ENCODE assay signal across 8 mouse cellular contexts in genomic region chr4:128948137-128948674, GRCm38 (mm10). TPM values are rescaled to one million over a fixed set of nuclear protein-coding genes. Genes with fewer than 3 reads are reported as not detected.
DNase-seq lines count a peak whose midpoint lies in the region; ATAC-seq and TF ChIP-seq lines count a peak whose summit lies in the region.

No protein-coding gene starts in this region.

- no peak for TF ChIP-seq POLR2A in brain, embryonic 14.5 days (IDR thresholded peaks at IDR 0.05; ENCODE audit: borderline replicate concordance, extremely low read depth, insufficient read depth, insufficient read length, poor library complexity, severe bottlenecking)
- no peak for TF ChIP-seq POLR2A in olfactory bulb, adult 2 months (IDR thresholded peaks at IDR 0.05; ENCODE audit: insufficient read depth, low read depth, low read length)

- H3K4me2 ChIP-seq in heart, postnatal 0 days (ENCODE audit: low read depth, low read length), result no peak overlapping the region
- no peak overlapping the region for H3K4me2 ChIP-seq in hindbrain, postnatal 0 days (ENCODE audit: low read depth, low read length)

- TF ChIP-seq EP300 in heart, postnatal 0 days (IDR thresholded peaks at IDR 0.05; ENCODE audit: low read depth), result no peak

- ATAC-seq in heart, postnatal 0 days (ENCODE audit: insufficient read depth, low read depth), result no peak
- ATAC-seq in hindbrain, postnatal 0 days, result no peak

- no peak for DNase-seq in heart, postnatal 0 days (ENCODE audit: low spot score)
- DNase-seq in heart, adult 8-10 months (ENCODE audit: low spot score), result no peak
- DNase-seq in right cerebral cortex, postnatal 4 days, result peak; percentile 57
- no peak for DNase-seq in right cerebral cortex, postnatal 25 days
- DNase-seq in brain, embryonic 14.5 days (ENCODE audit: low read depth), result peak; percentile 41
- peak; percentile 64 for DNase-seq in hindbrain, postnatal 0 days (ENCODE audit: low spot score)
- no peak for DNase-seq in layer of hippocampus, adult 18-20 months (ENCODE audit: low spot score in 2 of 2)

- 28% methylated on average over 6 of the region's 6 CpGs for WGBS in heart, postnatal 0 days
- WGBS in hindbrain, postnatal 0 days, result 26% methylated on average over 6 of the region's 6 CpGs
- WGBS in olfactory bulb, adult 2 months, result 29% methylated on average over 6 of the region's 6 CpGs

- no peak overlapping the region for H3K9ac ChIP-seq in heart, postnatal 0 days (replicated peaks; ENCODE audit: low read depth, low read length)
- H3K9ac ChIP-seq in hindbrain, postnatal 0 days (replicated peaks; ENCODE audit: low read length), result no peak overlapping the region

- no peaks in the 10 kb centered on the region for H3K9me3 ChIP-seq in heart, postnatal 0 days (replicated peaks; ENCODE audit: control insufficient read depth, low read length)
- no peaks in the 10 kb centered on the region for H3K9me3 ChIP-seq in hindbrain, postnatal 0 days (ENCODE audit: low read length)

- no peak overlapping the region for H3K27ac ChIP-seq in heart, postnatal 0 days (ENCODE audit: low read depth)
- no peak overlapping the region for H3K27ac ChIP-seq in hindbrain, postnatal 0 days
- no peak overlapping the region for H3K27ac ChIP-seq in olfactory bulb, adult 2 months (ENCODE audit: insufficient read depth, low read depth, low read length)

- TF ChIP-seq CTCF in heart, postnatal 0 days (IDR thresholded peaks at IDR 0.05; ENCODE audit: low read depth), result peak; percentile 56
- TF ChIP-seq CTCF in brain, embryonic 14.5 days (IDR thresholded peaks at IDR 0.05; ENCODE audit: borderline replicate concordance, extremely low read depth, insufficient read depth, insufficient read length), result peak; percentile 62; the same call in 1 of the 2 replicates
- peak; percentile 75 for TF ChIP-seq CTCF in hindbrain, postnatal 0 days (IDR thresholded peaks at IDR 0.05; ENCODE audit: low read depth)
- TF ChIP-seq CTCF in olfactory bulb, adult 2 months (IDR thresholded peaks at IDR 0.05; ENCODE audit: insufficient read depth, low read depth, low read length), result peak; percentile 47; the same call in 1 of the 2 replicates

- H3K4me3 ChIP-seq in heart, postnatal 0 days (ENCODE audit: low read depth, low read length), result no peak overlapping the region
- no peak overlapping the region for H3K4me3 ChIP-seq in hindbrain, postnatal 0 days (ENCODE audit: low read length)
- H3K4me3 ChIP-seq in olfactory bulb, adult 2 months (ENCODE audit: insufficient read depth, low read depth, low read length), result no peak overlapping the region

- H3K27me3 ChIP-seq in heart, postnatal 0 days (ENCODE audit: control insufficient read depth, insufficient read depth, low read length), result no peaks in the 10 kb centered on the region
- H3K27me3 ChIP-seq in hindbrain, postnatal 0 days (ENCODE audit: insufficient read depth, low read length), result no peaks in the 10 kb centered on the region

- no peaks in the 10 kb centered on the region for H3K36me3 ChIP-seq in heart, postnatal 0 days (replicated peaks; ENCODE audit: control insufficient read depth, insufficient read depth, low read length)
- no peaks in the 10 kb centered on the region for H3K36me3 ChIP-seq in hindbrain, postnatal 0 days (ENCODE audit: insufficient read depth, low read length)

- H3K4me1 ChIP-seq in heart, postnatal 0 days (ENCODE audit: control insufficient read depth, insufficient read depth), result no peaks in the 10 kb centered on the region
- no peaks in the 10 kb centered on the region for H3K4me1 ChIP-seq in hindbrain, postnatal 0 days (ENCODE audit: insufficient read depth, low read length)
- H3K4me1 ChIP-seq in olfactory bulb, adult 2 months (ENCODE audit: control insufficient read depth, insufficient read depth, low read length), result peaks cover 14% of the 10 kb centered on the region

RNA-seq across cellular contexts. Expression of gene Azin2, which starts 14.0 kb away (rescaled TPM):
- total RNA-seq in heart, postnatal 0 days (2014; rRNA removed; ENCODE audit: low replicate concordance), result 4.8 and 7.7 TPM in 2 replicates
- 6.0 and 7.1 TPM in 2 replicates for polyA plus RNA-seq in heart, postnatal 0 days (2015; fragmentation: Nextera tagmentation; extraction: Ambion mirVana)
- total RNA-seq in heart, adult 8-10 months (2022), result 1 to 10 TPM; 2.5 to 5.5 (median 3.2) TPM
- polyA plus RNA-seq in brain, embryonic 14.5 days (2012; rRNA removed), result 14.3 and 15.8 TPM in 2 replicates
- 32.7 and 35.0 TPM in 2 replicates for total RNA-seq in hindbrain, postnatal 0 days (2014; rRNA removed)
- polyA plus RNA-seq in hindbrain, postnatal 0 days (2015; fragmentation: Nextera tagmentation; extraction: Ambion mirVana), result 32.9 and 33.0 TPM in 2 replicates
- polyA plus RNA-seq in olfactory bulb, adult 2 months (2012; ENCODE audit: insufficient read depth, insufficient read length, low replicate concordance, missing spikeins), result not detected in 2 replicates
- 10 to 100 TPM; 38.9 to 41.7 TPM for total RNA-seq in layer of hippocampus, adult 18-20 months (2021)

RNA-seq across cellular contexts. Expression of gene Ak2, which starts 43.6 kb away (rescaled TPM):
- total RNA-seq in heart, postnatal 0 days (2014; rRNA removed; ENCODE audit: low replicate concordance), result 46.0 and 58.6 TPM in 2 replicates
- polyA plus RNA-seq in heart, postnatal 0 days (2015; fragmentation: Nextera tagmentation; extraction: Ambion mirVana), result 148 and 153 TPM in 2 replicates
- total RNA-seq in heart, adult 8-10 months (2022), result 10 to 100 TPM; 58.0 to 66.2 (median 62.3) TPM
- polyA plus RNA-seq in brain, embryonic 14.5 days (2012; rRNA removed), result 54.3 and 68.4 TPM in 2 replicates
- total RNA-seq in hindbrain, postnatal 0 days (2014; rRNA removed), result 24.9 and 32.3 TPM in 2 replicates
- 78.5 and 82.9 TPM in 2 replicates for polyA plus RNA-seq in hindbrain, postnatal 0 days (2015; fragmentation: Nextera tagmentation; extraction: Ambion mirVana)
- polyA plus RNA-seq in olfactory bulb, adult 2 months (2012; ENCODE audit: insufficient read depth, insufficient read length, low replicate concordance, missing spikeins), result 173 TPM in 1 of 2 replicates, not detected in the other
- total RNA-seq in layer of hippocampus, adult 18-20 months (2021), result 10 to 100 TPM; 24.9 TPM

Comparison
In these comparisons a context has a peak if more than half of its experiments do, and no peak if none do; other contexts are left out.
1. DNase-seq: peak in right cerebral cortex, postnatal 4 days (single experiment), brain, embryonic 14.5 days (single experiment) and hindbrain, postnatal 0 days (single experiment); none in heart, postnatal 0 days (single experiment), heart, adult 8-10 months (single experiment), right cerebral cortex, postnatal 25 days (single experiment) and layer of hippocampus, adult 18-20 months (0 of 2).
2. Peak in every context shown above with its lines, with median percentiles within 50 percentile points of each other: CTCF ChIP-seq.